Mouse (Mus musculus): ENCODE results near the gene Mctp2. TPM values are rescaled to one million over a fixed set of nuclear protein-coding genes. Genes with fewer than 3 reads are reported as not detected.

Gene Mctp2
- polyA plus RNA-seq, 1 experiment = 0.64 TPM

- 95% methylated on average over 6 of the region's 6 CpGs for WGBS
- H3K27me3 ChIP-seq (ENCODE audit: control insufficient read depth, insufficient read depth, low read length) = no peaks in the 10 kb centered on the region
- DNase-seq = no peak
- H3K4me1 ChIP-seq (ENCODE audit: control insufficient read depth, insufficient read depth, low read length) = no peaks in the 10 kb centered on the region
- no peak overlapping the region for H3K4me3 ChIP-seq (replicated peaks; ENCODE audit: insufficient read depth, low read depth, low read length)
- TF ChIP-seq POLR2A (IDR thresholded peaks at IDR 0.05; ENCODE audit: borderline replicate concordance, insufficient read depth, low read length) (no peak), CTCF (IDR thresholded peaks at IDR 0.05; ENCODE audit: borderline replicate concordance, insufficient read depth, low read depth, low read length) (no peak)
- H3K27ac ChIP-seq (ENCODE audit: insufficient read depth, low read length) = no peak overlapping the region
Observed at GRCm38 (mm10) chr7:72098603-72099002, 207.8 kb downstream of the Mctp2 start.

DNA sequence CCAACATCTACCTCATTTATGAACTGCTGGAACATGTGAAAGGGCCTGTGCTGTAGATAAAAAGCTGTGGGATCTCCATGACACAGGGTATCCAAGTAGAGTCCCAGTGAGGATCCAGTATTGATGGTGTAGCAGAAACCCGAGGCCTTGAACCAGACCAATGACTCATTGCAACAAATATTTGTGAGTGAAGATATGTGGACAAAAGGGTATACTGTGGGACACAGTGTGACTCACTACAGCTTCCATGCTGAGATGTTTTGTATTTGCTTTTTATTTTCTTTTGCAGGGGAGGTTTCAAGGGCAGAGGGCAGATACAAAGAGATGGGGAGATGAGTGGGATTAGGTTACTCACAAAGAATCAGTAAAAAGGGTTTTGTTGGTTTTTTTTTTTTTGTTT is 209.4 kb downstream of the Mctp2 start:
- H3K27me3 ChIP-seq (ENCODE audit: control insufficient read depth, insufficient read depth, low read length) = no peaks in the 10 kb centered on the region
- no peak overlapping the region for H3K4me3 ChIP-seq (replicated peaks; ENCODE audit: insufficient read depth, low read depth, low read length)
- TF ChIP-seq POLR2A (IDR thresholded peaks at IDR 0.05; ENCODE audit: borderline replicate concordance, insufficient read depth, low read length) = no peak
- TF ChIP-seq CTCF (IDR thresholded peaks at IDR 0.05; ENCODE audit: borderline replicate concordance, insufficient read depth, low read depth, low read length) = no peak
- no peak overlapping the region for H3K27ac ChIP-seq (ENCODE audit: insufficient read depth, low read length)
- no peaks in the 10 kb centered on the region for H3K4me1 ChIP-seq (ENCODE audit: control insufficient read depth, insufficient read depth, low read length)
- no peak for DNase-seq
- WGBS = 32% methylated on average over 1 of the region's 1 CpGs

DNA sequence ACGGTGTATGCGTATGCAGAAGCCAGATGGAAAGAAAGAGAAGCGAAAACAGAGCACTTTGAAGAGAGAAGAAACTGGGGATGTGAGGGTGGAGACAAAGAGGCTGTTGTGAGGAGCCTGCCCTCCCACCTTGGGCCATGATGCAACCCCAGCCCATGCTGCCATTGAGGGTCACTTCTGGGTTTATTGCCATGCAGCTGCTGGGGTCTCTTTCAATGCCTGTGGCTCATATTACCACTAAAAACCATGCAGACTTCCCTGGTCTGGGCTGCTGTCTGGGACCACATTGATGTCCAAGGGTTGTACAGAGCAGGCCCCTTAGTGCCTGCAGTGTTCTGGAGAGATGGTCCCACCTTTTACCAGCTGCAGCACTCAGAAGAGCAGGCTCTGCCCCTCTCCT is 210.0 kb downstream of the Mctp2 start:
- H3K4me3 ChIP-seq (replicated peaks; ENCODE audit: insufficient read depth, low read depth, low read length) = no peak overlapping the region
- TF ChIP-seq CTCF (IDR thresholded peaks at IDR 0.05; ENCODE audit: borderline replicate concordance, insufficient read depth, low read depth, low read length) (no peak), POLR2A (IDR thresholded peaks at IDR 0.05; ENCODE audit: borderline replicate concordance, insufficient read depth, low read length) (no peak)
- no peak for DNase-seq
- H3K27ac ChIP-seq (ENCODE audit: insufficient read depth, low read length) = no peak overlapping the region
- WGBS = 70% methylated on average over 3 of the region's 3 CpGs
- no peaks in the 10 kb centered on the region for H3K4me1 ChIP-seq (ENCODE audit: control insufficient read depth, insufficient read depth, low read length)
- H3K27me3 ChIP-seq (ENCODE audit: control insufficient read depth, insufficient read depth, low read length) = no peaks in the 10 kb centered on the region

- Histone ChIP-seq H3K4me3 (replicated peaks; ENCODE audit: insufficient read depth, low read depth, low read length) (no peak overlapping the region), H3K4me1 (ENCODE audit: control insufficient read depth, insufficient read depth, low read length) (no peaks in the 10 kb centered on the region), H3K27me3 (ENCODE audit: control insufficient read depth, insufficient read depth, low read length) (no peaks in the 10 kb centered on the region), H3K27ac (ENCODE audit: insufficient read depth, low read length) (no peak overlapping the region)
- WGBS = 83% methylated on average over 3 of the region's 3 CpGs
- TF ChIP-seq CTCF (IDR thresholded peaks at IDR 0.05; ENCODE audit: borderline replicate concordance, insufficient read depth, low read depth, low read length) (no peak), POLR2A (IDR thresholded peaks at IDR 0.05; ENCODE audit: borderline replicate concordance, insufficient read depth, low read length) (no peak)
- DNase-seq = no peak
Observed at GRCm38 (mm10) chr7:72089463-72090175, 216.8 kb downstream of the Mctp2 start.

GRCm38 (mm10) chr7:72080705-72081104 is 225.7 kb downstream of the Mctp2 start:
- H3K27me3 ChIP-seq (ENCODE audit: control insufficient read depth, insufficient read depth, low read length) = no peaks in the 10 kb centered on the region
- TF ChIP-seq POLR2A (IDR thresholded peaks at IDR 0.05; ENCODE audit: borderline replicate concordance, insufficient read depth, low read length) = no peak
- TF ChIP-seq CTCF (IDR thresholded peaks at IDR 0.05; ENCODE audit: borderline replicate concordance, insufficient read depth, low read depth, low read length) = no peak
- DNase-seq = no peak
- H3K27ac ChIP-seq (ENCODE audit: insufficient read depth, low read length) = no peak overlapping the region
- H3K4me1 ChIP-seq (ENCODE audit: control insufficient read depth, insufficient read depth, low read length) = no peaks in the 10 kb centered on the region
- 81% methylated on average over 1 of the region's 1 CpGs for WGBS
- H3K4me3 ChIP-seq (replicated peaks; ENCODE audit: insufficient read depth, low read depth, low read length) = no peak overlapping the region

GRCm38 (mm10) chr7:72078896-72079295 is 227.5 kb downstream of the Mctp2 start:
- TF ChIP-seq CTCF (IDR thresholded peaks at IDR 0.05; ENCODE audit: borderline replicate concordance, insufficient read depth, low read depth, low read length) (no peak), POLR2A (IDR thresholded peaks at IDR 0.05; ENCODE audit: borderline replicate concordance, insufficient read depth, low read length) (no peak)
- DNase-seq = no peak
- Histone ChIP-seq H3K4me1 (ENCODE audit: control insufficient read depth, insufficient read depth, low read length) (no peaks in the 10 kb centered on the region), H3K4me3 (replicated peaks; ENCODE audit: insufficient read depth, low read depth, low read length) (no peak overlapping the region), H3K27me3 (ENCODE audit: control insufficient read depth, insufficient read depth, low read length) (no peaks in the 10 kb centered on the region), H3K27ac (ENCODE audit: insufficient read depth, low read length) (no peak overlapping the region)
- WGBS = 40% methylated on average over 5 of the region's 5 CpGs

DNA sequence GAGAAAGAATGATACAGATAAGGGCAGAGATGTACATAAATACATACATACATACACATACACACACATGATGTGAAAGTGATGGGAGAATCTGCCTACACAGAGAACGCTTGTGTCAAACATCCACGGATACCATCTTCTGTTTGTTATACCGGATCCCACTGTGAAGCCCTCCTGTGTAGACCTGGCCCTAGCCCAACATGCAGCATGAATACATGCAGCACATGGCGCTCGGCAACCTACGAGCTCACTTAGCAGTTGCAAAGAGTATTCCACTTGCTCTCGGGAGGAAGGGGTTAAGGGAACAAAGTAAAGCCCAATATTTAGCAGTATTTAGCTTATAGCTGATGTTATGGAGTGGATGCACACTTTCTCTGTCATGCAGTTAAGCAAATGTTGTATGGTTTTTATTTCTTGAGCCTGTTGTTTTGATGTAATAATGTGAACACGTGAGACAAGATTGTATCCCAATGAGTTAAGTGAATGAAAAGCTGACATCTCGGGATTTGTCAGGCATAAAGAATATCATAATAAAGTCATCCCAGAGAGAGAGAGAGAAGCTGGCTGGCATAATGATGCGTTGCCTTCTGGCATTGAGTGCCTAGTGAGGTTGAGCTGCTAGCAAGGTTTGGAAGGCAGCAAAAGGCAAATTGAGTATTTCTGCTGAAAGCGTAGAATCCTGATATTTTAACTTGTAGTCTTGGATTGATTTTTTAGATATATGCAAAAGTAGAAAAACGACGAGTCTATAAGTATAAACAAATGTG is 234.8 kb downstream of the Mctp2 start:
- no peak overlapping the region for H3K4me3 ChIP-seq (replicated peaks; ENCODE audit: insufficient read depth, low read depth, low read length)
- H3K27me3 ChIP-seq (ENCODE audit: control insufficient read depth, insufficient read depth, low read length) = no peaks in the 10 kb centered on the region
- no peak for DNase-seq
- 25% methylated on average over 13 of the region's 13 CpGs for WGBS
- no peak overlapping the region for H3K27ac ChIP-seq (ENCODE audit: insufficient read depth, low read length)
- TF ChIP-seq POLR2A (IDR thresholded peaks at IDR 0.05; ENCODE audit: borderline replicate concordance, insufficient read depth, low read length) = no peak
- TF ChIP-seq CTCF (IDR thresholded peaks at IDR 0.05; ENCODE audit: borderline replicate concordance, insufficient read depth, low read depth, low read length) = no peak
- H3K4me1 ChIP-seq (ENCODE audit: control insufficient read depth, insufficient read depth, low read length) = no peaks in the 10 kb centered on the region

DNA sequence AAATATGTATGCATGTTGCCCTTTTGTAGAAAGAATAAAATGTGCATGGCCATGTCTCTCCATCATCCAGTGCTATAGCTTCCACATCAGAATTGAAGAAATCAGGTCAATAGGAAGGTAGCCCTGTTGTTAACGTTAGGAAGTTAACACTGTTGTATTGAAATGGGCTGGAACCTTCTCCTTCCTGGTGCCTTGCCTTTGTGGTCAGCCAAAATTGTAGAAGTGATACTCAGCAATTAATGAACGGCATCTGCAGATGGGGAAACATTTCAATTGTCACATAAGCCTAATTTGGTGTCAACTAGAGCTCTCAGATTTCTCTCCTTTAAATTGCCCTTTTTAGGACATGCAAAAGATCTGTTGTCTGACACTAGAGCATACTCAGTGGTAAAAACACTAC is 238.0 kb downstream of the Mctp2 start:
- H3K4me1 ChIP-seq (ENCODE audit: control insufficient read depth, insufficient read depth, low read length) = no peaks in the 10 kb centered on the region
- TF ChIP-seq POLR2A (IDR thresholded peaks at IDR 0.05; ENCODE audit: borderline replicate concordance, insufficient read depth, low read length) (no peak), CTCF (IDR thresholded peaks at IDR 0.05; ENCODE audit: borderline replicate concordance, insufficient read depth, low read depth, low read length) (no peak)
- no peak overlapping the region for H3K27ac ChIP-seq (ENCODE audit: insufficient read depth, low read length)
- DNase-seq = no peak
- no peaks in the 10 kb centered on the region for H3K27me3 ChIP-seq (ENCODE audit: control insufficient read depth, insufficient read depth, low read length)
- WGBS = 72% methylated on average over 2 of the region's 2 CpGs
- no peak overlapping the region for H3K4me3 ChIP-seq (replicated peaks; ENCODE audit: insufficient read depth, low read depth, low read length)
